Mouse (Mus musculus): ENCODE measurements around the gene Mbnl2.
A peak's percentile ranks its signal among the peaks of the same experiment; 100 is the strongest.
"Not testable (repeated sequence)": the region's sequence is repeated elsewhere in the genome, so short reads cannot be mapped to it uniquely, and the experiment has no call there.

The Mbnl2 gene

DNA sequence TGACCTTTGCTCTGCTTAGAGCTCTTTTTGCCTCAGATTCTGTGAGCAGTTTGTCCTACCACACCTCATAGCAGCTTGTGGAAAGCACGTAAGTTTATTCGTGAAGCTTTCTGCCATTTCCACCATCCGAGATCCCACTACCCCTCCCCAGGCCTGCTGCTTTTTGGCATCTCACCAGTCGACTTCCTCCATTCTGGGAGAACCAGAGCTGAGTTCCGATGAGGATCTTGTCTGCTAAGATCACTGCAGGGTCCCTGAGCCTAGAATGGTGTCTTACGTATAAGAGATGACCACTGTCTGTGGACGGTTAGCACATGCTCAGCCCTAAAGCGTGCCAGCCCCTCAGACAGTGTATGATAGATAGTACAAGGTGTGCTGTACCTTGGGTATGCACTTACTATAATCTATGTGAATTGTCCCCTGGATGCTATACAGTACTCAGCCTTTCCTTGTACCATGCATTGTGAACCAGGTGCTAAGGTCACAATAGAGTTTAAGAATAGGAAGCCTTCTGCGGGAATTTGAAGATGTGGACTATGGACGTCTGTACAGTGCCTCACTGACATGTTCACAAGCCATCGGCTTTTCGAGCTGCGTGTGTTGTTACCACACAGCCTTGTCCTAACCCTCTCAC lies 55.5 kb downstream of the Mbnl2 start:
- DNase-seq = no peak

DNA sequence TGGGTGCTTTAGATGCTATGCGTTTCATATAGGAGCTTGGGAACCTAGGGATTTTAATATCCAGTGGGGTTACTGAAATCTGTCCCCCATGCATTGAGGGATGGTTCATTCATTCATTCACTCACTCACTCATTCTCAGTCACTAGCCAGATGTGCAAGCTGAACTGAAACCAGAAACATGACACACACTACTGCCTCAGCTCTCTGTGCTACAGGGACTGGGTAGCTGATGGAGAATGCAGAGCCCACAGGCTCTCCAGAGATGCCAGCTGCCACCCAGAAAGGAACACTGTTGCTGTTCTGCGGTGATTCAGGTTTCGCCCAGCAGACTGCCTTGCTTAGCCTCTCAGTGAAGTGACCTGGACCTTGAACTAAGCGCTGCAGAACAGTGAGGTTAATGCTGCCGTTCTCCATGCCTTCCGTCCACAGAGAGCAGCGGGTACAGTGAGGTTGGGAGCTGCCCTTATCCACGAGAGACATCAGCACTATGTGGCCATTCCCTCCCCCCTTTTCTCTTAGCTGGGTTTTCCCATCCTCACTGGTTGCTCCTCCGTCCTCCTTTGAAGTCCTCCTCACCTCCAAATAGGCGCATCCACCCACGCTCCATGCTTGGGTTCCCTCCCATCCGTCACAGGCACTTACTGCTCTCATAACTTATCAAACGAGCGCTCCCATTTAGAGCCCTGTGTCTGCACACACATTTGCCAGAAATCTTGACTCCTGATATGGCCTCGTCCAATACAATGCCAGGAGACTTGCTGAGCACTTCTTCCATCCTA lies 58.2 kb downstream of the Mbnl2 start:
- DNase-seq = no peak

DNA sequence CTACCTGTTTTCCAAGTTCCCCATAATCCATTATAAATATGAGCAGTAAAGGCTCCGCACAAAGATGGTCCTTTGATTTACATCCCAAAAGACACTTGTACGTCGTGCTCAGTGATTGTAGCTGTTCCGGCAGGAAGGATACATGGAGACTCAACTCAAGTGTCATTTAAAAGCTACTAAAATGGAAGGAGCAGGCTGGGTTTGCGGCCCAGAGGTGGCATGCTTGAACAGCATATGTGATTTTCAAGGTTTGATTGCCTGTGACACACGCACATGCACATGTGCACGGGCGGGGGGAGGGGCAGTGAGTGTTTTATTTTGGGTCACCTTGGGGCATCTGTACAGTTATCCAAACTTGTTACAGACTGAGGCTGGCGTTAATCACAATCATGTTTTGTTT lies 59.9 kb downstream of the Mbnl2 start:
- no peak for DNase-seq

DNA sequence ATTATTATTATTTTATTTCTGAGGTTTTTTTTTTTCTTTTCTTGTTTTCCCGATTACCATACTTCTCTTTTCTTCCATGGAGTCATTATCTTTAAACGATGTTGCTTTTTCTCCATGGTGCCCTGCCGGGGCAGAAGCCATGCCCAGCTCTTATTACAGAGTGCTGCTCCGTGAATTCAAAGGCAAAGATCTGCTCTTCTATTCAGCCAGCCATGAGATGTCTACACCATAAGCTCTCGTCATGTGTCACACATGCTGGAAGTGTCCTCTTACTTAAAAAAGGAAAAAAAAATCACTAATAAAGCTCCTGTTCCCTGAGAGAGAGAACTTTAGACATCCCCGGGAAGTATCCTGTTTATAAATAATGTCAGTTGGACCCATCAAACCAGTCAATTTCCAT lies 60.4 kb downstream of the Mbnl2 start:
- no peak for DNase-seq

DNA sequence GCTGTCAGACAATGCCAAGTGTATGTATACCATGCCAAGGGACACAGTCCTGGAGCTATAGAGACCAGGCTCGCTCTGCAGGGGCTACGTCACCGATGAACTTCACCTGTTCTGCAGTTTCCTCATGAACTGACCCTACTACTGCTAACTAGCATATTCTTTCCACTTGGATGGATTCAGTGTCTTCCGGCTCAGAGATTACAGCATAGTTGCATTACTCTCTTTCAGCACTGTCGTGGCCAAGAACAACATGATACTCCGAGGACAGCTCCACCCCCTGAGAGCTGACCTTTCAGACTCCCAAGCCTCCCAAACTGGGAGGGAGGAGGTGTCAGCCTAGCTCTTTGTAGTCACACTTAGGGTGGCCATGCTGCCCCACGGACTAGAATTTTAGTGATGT lies 60.9 kb downstream of the Mbnl2 start:
- DNase-seq = no peak

DNA sequence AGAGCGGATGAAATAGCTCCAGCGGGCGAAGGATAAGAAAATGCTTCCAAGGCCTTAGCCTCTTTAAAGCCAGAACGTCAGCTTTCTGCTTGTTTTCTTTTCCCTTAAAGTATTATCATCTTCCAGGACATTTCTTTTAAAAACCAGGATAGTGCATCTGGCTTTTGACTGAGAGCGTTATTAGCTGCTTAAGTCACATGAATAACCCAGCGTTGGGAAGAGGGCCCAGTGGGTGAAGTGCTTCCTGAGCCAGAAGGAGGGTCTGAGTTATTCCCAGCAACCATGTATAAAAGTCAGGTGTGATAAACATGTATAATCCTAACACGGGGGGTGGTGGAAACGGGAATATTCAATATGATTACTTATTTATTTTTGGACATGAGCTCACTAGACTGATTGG lies 61.4 kb downstream of the Mbnl2 start:
- DNase-seq = no peak

DNA sequence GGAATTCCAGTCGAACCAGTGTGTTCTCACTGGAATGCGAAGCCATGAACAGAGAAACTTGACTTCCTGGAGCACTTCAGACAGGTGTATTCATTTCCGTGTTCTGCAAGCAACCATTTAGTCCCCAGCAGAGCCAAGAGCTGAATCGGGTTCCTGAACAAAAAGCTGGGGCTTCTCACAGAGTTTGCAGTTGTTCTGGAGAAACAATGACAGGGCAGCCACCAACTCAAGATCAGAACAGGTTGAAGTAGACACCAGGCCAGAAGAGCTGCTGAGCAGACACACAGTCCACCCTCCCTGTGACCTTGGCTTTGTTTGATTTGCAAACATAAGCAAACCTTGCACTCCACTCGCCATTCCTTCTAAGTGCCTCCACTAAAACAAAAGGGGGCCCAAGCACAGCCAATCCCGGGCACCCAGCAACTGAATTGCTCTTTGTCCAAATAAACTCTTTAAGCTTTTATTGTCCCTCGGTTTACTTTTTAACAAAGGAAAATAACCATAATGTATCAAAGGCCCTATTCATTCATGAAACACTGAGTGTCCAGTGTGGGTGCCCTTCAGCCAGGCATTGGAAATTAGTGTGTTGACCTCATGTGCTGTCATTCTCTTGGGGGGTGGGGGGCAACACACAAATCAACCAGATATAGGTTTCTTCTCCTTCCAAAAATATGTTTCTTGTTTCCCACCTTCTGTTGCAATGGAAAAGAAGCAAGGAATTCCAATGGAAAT lies 62.4 kb downstream of the Mbnl2 start:
- DNase-seq = no peak

DNA sequence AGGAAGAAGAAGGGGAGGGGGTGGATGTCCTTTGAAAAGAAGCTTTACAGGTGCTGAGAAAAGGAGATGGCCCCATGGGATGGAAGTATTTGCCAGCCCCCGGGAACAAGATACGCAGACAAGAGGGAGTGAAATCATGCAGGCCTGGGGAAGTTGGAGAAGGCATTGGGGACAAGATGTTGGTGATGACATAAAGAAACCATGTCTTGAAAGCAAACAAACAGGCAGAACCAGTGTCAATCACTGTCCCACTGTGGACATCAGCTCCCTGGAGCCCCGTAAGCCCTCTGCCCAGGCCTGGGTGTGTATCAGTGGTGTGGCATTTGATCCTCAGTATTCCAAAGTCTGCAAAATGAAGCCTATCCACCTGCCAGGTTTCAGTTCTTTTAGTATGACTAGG lies 63.2 kb downstream of the Mbnl2 start:
- no peak for DNase-seq

DNA sequence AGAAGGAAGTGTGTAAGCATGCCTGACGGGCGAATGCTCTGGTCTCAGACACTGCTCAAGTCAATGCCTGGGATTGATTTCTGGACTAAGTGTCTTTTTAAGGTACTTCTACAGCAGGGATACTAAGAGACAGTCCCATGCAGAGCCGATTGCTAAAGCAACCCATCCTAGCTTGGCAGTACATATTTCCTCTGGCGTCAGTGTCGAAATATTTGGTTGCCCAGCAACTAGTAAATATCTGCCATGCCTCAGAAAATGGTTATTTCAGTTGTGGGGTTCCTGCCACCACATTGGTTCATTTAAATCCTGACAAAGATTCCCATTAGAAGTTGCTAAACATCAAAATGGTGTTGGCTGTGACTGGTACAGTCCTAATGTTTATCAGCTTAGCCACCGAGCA lies 66.4 kb downstream of the Mbnl2 start:
- no peak for DNase-seq

DNA sequence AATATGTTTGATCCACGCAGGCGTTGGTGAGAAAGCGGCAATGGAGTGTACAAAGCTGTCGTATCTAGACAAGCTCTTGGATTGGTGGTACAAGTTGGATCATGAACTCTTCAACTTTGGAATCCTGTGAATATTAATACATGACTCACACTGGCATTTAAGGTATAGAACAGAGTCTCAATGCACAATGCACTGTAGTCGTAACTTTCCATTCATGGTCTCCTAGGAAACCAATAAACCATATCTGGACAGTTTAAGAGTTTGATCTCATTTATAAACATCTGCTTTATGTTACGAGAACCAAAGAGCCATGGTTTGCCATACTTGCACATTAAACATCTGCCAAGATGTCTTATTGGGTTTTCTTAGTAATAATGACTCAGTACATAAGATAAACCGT lies 66.9 kb downstream of the Mbnl2 start:
- DNase-seq = no peak

DNA sequence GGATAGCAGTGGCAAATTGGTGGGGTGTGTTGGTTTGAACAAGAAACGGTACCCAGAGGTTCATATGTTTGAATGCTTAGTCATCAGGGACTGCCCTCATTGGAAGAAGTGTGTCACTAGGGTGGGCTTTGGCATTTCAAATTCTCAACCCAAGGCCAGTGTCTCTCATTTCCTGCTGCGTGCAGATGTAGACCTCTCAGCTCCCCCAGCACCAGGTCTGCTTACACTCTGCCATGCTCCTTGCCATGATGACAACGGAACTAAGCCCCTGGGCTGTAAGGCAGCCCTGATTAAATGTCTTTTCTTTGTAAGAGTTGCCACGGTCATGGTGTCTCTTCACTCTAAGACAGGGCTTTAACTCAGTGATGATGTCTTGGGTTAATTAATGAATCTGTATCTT lies 69.2 kb downstream of the Mbnl2 start:
- DNase-seq = no peak

DNA sequence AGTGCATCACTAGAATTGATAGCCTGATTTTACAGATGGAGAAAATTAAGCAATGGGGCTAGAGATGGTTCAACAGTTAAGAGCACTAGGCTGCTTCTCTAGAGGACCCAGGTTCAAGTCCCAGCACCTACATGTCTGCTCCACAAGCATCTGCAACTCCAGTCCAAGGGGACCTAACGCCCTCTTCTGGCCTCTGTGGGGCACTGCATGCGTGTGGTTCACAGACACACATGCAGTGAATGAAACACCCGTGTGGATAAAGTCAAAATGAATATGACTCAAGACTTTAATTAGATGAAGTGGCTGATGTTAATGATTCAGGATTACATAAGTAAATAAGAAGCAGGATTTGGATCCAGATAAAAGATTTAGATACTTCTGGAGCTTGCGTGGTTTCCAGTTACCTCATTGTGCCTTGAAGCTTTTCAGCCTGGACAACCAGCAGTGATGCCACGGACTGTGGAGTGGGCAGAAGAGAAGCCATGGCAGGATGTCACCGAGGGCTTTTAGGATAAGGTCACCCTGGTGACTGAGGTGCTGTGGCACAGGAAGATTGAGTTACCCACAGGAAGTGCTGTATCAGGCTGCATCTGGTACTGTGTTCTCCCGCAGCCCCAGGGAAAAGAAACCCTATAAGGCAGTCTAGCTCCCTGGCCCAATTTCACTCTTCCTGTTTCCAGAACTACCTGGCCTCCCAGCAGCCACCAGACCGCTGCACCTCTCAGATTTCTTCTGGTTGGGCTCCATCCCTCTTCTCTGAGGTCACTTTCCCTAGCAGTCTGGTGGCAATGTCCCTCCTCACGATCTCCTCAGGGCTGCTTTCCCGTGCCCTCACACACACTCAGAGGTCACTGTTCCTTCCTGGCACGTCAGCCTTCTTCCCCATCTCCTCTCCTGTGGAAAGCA lies 72.2 kb downstream of the Mbnl2 start:
- no peak for DNase-seq

DNA sequence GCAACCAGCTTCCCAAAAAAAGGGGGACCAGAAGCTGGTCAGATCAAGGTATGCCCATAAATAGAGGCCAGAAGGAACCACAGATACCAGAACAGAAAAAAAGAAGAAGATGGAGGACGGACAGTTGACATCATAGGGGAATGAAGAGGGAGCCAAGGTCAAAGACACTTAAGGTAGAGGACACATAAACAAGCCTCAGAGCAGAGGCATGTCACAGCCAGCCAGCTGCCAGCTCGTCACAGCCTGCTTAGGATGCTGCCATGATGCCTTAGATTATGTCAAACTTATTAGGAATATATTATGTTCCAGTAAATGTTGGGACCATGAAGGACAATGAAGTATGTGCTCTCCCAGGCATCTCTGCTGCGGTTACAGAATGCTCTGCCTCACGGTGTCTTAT lies 73.9 kb downstream of the Mbnl2 start:
- DNase-seq = no peak

DNA sequence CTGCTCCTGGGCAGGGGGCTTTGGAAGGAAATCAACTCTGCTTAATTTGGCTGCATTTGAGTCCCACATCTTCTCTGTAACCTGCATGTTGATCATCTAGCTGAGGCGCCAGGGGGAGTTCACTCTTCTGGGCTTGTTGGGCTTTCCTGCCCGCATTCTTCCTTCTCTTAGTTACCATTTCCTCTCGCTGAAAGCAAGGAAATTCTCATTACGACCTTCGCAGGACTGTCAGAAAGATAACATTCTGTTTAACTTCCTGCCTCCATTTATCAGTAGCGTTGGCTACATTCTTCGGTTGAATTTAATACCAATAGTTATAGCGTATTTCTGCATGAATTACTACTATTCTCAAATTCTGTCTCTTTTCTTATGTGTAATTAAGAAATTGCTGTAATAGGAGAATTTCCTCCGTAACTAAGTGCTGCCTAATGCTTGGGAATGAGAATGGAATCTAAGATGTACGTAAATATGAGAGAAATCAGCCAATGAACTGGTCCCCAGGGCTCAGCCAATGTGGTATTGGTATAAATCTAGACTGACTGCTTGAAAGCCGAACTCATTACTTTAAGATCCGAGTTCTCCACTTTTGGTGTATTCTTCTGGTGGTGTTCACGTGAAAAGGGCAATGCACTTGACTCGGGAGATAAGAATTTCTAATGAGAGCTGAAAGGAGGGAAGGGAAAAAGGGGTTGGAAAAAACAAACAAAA lies 76.8 kb downstream of the Mbnl2 start:
- DNase-seq = no peak

DNA sequence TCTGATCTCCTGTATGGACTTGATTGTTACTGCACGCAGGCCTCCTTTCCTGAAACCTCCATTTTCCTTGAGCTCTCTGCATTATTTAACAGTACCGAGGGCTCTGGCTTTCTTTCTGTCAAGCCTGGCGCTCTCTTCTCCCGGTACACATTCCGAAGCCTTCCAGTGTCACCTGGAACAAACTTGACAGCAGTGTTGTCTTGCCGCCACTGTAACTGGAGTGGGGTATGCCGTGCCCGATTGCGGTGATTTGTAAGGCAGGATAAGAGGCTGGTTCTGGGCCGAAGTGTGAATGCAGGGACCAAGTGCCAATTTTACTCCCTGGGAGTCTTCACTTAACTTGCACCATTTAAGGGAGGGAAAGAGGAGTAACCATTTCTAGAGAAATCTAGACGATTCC lies 77.7 kb downstream of the Mbnl2 start:
- DNase-seq = no peak

DNA sequence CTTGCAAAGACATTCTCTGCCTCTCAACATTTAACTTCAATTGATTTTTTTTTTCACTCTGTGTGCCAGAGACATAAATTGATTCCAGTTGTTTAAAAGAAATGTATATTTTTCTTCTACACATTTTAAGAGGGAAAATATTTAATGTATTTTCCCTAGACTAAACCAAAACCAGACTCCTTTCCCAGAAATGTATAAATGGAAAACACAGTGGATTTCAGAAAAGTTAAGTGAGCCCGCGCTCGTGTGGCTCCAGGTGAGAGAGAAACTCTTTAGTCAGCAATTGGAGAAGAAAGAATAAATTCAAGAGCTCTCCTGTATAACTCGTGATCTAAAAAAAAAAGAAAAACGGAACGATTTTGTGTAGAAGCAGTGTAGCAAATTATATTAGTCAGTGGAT lies 79.1 kb downstream of the Mbnl2 start:
- DNase-seq = no peak

DNA sequence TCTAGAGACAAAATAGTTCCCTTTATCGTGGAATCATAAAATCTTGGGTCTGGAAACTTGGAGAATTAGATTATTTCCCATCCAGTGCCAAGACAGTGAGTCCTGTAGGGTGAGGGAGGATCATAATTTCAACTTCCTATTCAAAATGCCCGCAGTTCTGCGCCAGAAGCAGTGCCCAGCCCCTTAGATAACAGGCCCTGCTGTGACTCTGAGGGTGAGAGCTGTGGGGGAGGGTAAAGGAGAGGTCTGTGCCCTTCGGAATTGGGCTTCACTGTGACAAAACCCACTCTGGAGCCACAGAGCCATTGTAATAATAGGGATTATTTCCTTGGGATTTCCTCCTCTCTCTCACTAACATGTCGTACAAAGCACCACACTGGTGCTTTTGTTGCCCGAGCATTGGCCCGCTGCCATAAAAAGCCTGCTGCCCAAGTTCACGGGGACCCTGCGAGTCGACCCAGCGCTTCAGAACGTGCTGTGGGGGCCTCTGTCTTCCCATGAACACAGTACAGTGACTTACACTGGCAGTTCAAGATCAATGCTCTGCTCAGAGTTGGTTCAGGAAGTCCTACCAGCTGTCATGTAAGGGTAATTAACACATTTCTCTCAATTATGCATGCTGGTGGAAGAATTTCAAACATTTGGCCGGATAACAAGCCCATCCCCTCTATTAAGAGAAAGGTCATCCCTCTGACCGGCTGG lies 79.7 kb downstream of the Mbnl2 start:
- peak; percentile 42 for DNase-seq

DNA sequence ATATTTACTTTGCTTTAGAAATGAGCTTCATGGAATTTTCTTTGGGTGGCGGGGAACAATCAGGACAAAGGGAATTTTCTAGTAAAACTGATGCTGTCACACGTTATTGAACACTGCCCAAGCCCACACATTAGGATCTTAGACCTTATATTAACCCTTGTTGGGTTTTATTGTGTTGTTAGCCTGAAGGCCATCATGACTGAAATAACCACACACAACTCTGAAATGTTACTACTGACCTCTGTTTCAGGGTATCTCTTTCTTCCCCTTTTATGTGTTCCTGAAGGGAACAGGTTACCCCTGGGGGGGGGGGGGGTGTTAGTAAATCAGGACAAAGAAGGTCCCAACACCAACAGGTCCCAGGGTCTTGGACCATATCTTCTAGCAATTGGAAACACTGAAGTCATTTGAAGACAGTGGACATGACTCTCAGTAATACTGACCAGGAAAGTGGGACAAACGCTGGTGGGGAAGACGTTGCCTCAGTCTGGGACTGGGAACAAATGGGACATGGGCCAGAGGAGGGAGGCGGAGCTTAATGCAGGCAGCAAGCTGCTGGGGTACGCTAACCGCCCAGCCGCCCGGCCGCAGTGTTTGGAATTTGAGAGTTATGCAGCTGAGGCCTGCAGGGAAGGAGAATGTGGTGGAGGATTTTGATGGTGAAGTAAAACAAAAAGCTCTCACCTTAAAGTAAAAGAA lies 80.4 kb downstream of the Mbnl2 start:
- no peak for DNase-seq

DNA sequence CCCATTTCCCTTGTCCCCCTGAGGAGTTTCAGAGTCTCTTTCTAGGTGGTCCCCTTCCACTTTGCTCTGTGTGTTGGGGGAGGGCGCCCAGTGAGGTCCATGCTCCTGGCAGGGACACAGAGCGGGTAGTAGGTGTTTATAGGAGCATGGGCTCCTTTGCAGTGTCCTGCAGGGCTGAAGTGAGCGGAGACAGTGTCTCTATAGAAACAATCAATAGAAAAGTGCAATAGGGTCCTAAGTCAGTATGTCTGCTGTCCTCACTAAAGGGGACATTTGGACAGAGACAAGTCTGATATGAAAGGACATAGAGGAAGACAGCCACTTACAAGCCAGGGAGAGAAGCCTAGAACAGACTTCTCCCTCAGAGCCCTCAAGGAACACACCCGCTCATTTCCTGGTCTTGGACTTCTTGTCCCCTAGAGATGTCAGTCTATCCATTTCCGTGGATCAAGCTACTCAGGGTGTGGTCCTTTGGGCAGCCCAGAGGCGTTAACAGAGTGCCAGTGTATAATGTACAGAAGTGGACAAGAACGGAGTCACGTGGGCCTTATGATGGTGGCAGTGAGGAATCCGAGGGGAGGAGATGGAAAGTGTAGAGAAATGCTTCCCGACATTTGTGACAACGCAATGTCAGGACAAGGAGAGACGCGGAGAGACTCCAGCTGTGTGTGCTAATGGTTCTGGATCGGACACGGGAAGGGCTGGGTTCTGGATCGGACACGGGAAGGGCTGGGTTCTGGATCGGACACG lies 82.0 kb downstream of the Mbnl2 start:
- DNase-seq = no peak

DNA sequence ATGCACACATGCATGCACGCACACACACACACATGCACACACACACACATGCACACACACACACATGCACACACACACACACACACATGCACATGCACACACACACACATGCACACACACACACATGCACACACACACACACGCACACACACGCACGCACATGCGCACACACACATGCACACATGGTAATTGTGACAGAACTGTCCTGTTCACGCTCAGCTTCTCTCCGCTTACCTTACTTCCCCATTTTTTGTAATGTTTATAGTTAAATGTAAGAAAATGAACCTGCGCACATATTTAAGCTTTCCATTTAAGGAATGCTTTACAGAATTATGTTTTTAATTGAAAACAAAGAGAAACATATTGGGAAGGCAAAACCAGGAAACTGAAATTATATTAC lies 84.1 kb downstream of the Mbnl2 start:
- DNase-seq = not testable (repeated sequence)

Measured in liver (tissue).